13 mouse cellular contexts compared by ENCODE assay signal in genomic region chr11:59337955-59338735, GRCm38 (mm10). TPM values are rescaled to one million over a fixed set of nuclear protein-coding genes. Genes with fewer than 3 reads are reported as not detected.
A peak's percentile ranks its signal among the peaks of the same experiment; 100 is the strongest.
DNase-seq lines count a peak whose midpoint lies in the region; ATAC-seq lines count a peak whose summit lies in the region.
"Had no signal": no experiment of that assay in that cellular context is flagged by ENCODE, and none has a peak within 500 bp of the region (broad histone marks: within the 10 kb centered on the region; RNA-seq: fewer than 3 reads in every experiment).

No protein-coding gene starts in this region.

- peaks cover 8% of the 10 kb centered on the region for H3K4me1 ChIP-seq in kidney, embryonic 14.5 days (ENCODE audit: control insufficient read depth, insufficient read depth, low read length)
- peaks cover 19% of the 10 kb centered on the region for H3K4me1 ChIP-seq in heart, embryonic 15.5 days (replicated peaks)

- no peak overlapping the region for H3K4me2 ChIP-seq in kidney, embryonic 14.5 days (replicated peaks; ENCODE audit: low read depth, low read length)
- no peak overlapping the region for H3K4me2 ChIP-seq in heart, embryonic 15.5 days
- H3K4me2 ChIP-seq: midbrain, embryonic 12.5 days had no signal

- no peaks in the 10 kb centered on the region for H3K9me3 ChIP-seq in kidney, embryonic 14.5 days (ENCODE audit: control insufficient read depth, low read length)
- no peaks in the 10 kb centered on the region for H3K9me3 ChIP-seq in heart, embryonic 15.5 days (replicated peaks)
- H3K9me3 ChIP-seq: midbrain, embryonic 12.5 days had no signal

- DNase-seq in kidney, adult 18-20 months: peak; percentile 24
- peak; percentile 58 to 59 for DNase-seq in right cerebral cortex, postnatal 10 days (ENCODE audit: low spot score in 2 of 2)
- DNase-seq in right cerebral cortex, postnatal 25 days: no peak
- peak; percentile 16 for DNase-seq in skeletal muscle tissue, adult 2 months (ENCODE audit: low read depth, low spot score)
- DNase-seq in urinary bladder, postnatal 36 days (ENCODE audit: low spot score in 2 of 2): no peak
- DNase-seq in spleen, adult 18-20 months: no peak
- DNase-seq: adrenal gland, adult 8-10 months; forebrain, postnatal 0 days had no signal

- no peak for ATAC-seq in kidney, embryonic 14.5 days (ENCODE audit: low FRiP score, low TSS enrichment)
- peak; percentile 58 for ATAC-seq in heart, embryonic 15.5 days (replicated peaks; ENCODE audit: insufficient number of reproducible peaks, insufficient read depth, low FRiP score, low read depth)
- ATAC-seq: forebrain, postnatal 0 days had no signal

- H3K36me3 ChIP-seq in kidney, embryonic 14.5 days (ENCODE audit: control insufficient read depth, insufficient read depth, low read length): no peaks in the 10 kb centered on the region
- no peaks in the 10 kb centered on the region for H3K36me3 ChIP-seq in heart, embryonic 15.5 days
- H3K36me3 ChIP-seq: midbrain, embryonic 12.5 days had no signal

- 59% methylated on average over 13 of the region's 13 CpGs for WGBS in kidney, embryonic 14.5 days
- 39% methylated on average over 13 of the region's 13 CpGs for WGBS in heart, embryonic 15.5 days

- no peaks in the 10 kb centered on the region for H3K27me3 ChIP-seq in kidney, embryonic 14.5 days (ENCODE audit: control insufficient read depth, insufficient read depth, low read length)
- peaks cover 7% of the 10 kb centered on the region; the same call in 1 of the 2 replicates for H3K27me3 ChIP-seq in heart, embryonic 15.5 days
- H3K27me3 ChIP-seq: midbrain, embryonic 12.5 days had no signal

- H3K4me3 ChIP-seq in kidney, embryonic 14.5 days (ENCODE audit: low read length): no peak overlapping the region
- no peak overlapping the region for H3K4me3 ChIP-seq in heart, embryonic 15.5 days
- H3K4me3 ChIP-seq: midbrain, embryonic 12.5 days had no signal

- H3K27ac ChIP-seq in kidney, embryonic 14.5 days (ENCODE audit: low read depth, low read length): no peak overlapping the region
- peak overlapping the region; percentile 58 for H3K27ac ChIP-seq in heart, embryonic 15.5 days
- H3K27ac ChIP-seq: midbrain, embryonic 12.5 days had no signal

- no peak overlapping the region for H3K9ac ChIP-seq in kidney, embryonic 14.5 days (ENCODE audit: low read depth, low read length)
- no peak overlapping the region for H3K9ac ChIP-seq in heart, embryonic 15.5 days
- H3K9ac ChIP-seq: forebrain, postnatal 0 days; midbrain, embryonic 12.5 days had no signal

RNA-seq across cellular contexts. Expression of gene Wnt9a, which starts 31.4 kb away (rescaled TPM):
- 0.64 and 0.85 TPM in 2 replicates for polyA plus RNA-seq in kidney, embryonic 14.5 days (2014; fragmentation: Nextera tagmentation; extraction: Ambion mirVana)
- polyA plus RNA-seq in heart, embryonic 15.5 days (2015; fragmentation: Nextera tagmentation; extraction: Ambion mirVana): 2.3 and 4.2 TPM in 2 replicates

RNA-seq across cellular contexts. Expression of gene Prss38, which starts 37.3 kb away (rescaled TPM):
- not detected in 2 replicates for polyA plus RNA-seq in kidney, embryonic 14.5 days (2014; fragmentation: Nextera tagmentation; extraction: Ambion mirVana)
- polyA plus RNA-seq in heart, embryonic 15.5 days (2015; fragmentation: Nextera tagmentation; extraction: Ambion mirVana): not detected in 2 replicates
- polyA plus RNA-seq: large intestine, adult 2 months; liver, adult 2 months had no signal

RNA-seq across cellular contexts. Expression of gene Wnt3a, which starts 47.6 kb away (rescaled TPM):
- not detected in 2 replicates for polyA plus RNA-seq in kidney, embryonic 14.5 days (2014; fragmentation: Nextera tagmentation; extraction: Ambion mirVana)
- not detected in 2 replicates for polyA plus RNA-seq in heart, embryonic 15.5 days (2015; fragmentation: Nextera tagmentation; extraction: Ambion mirVana)
- polyA plus RNA-seq: large intestine, adult 2 months; liver, adult 2 months had no signal

Comparison
In these comparisons a context has a peak if more than half of its experiments do, and no peak if none do; other contexts are left out.
1. DNase-seq: peak in kidney, adult 18-20 months (single experiment), right cerebral cortex, postnatal 10 days (2 of 2) and skeletal muscle tissue, adult 2 months (single experiment); none in right cerebral cortex, postnatal 25 days (single experiment), urinary bladder, postnatal 36 days (0 of 2) and spleen, adult 18-20 months (0 of 2).